8 mouse cellular contexts compared by ENCODE assay signal in the genomic region with DNA sequence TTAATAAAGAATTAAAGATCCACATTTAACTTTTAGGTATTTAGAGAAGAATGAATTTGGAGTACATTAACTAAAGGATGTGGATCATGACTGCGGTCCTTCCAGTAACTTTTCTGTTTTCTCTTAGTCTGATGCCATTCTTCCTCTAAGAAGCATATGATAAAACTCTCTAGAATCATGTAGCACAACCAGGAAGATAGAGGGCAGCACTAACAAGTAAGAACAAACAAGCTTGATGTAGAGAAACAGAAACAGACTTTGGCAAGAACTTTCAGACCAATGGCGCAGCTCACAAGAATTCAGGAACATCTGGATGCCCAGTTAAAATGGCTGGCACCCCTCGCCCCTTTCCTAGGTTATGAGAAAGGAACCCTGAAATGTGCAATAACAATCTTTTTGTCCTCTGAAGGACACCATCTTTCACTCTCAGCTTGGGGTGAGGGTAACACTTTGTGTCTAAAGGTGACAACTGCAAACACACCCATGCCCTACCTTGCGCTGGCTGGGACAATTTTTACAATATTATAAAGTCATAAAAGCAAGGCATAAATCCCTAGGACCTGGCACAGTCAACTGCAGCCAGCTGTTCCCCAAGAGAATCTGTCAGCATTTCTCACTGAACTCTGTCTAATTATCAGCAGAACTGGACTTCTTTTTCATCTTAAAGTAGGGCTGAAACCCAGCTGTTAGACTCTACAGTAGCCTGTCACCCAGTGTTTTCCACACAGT. TPM values are rescaled to one million over a fixed set of nuclear protein-coding genes. Genes with fewer than 3 reads are reported as not detected.
DNase-seq lines count a peak whose midpoint lies in the region; TF ChIP-seq lines count a peak whose summit lies in the region.

No protein-coding gene starts in this region.

- DNase-seq in embryo, embryonic 10.5 days (ENCODE audit: low spot score), result peak; percentile 42
- DNase-seq in embryo, embryonic 9.5 days (ENCODE audit: extremely low spot score), result no peak
- DNase-seq in layer of hippocampus, adult 11-12 months (ENCODE audit: low spot score), result peak; percentile 37
- no peak for DNase-seq in layer of hippocampus, postnatal 25 days (ENCODE audit: extremely low spot score in 1 of 2, low spot score in 1 of 2)
- peak; percentile 73 for DNase-seq in brain, embryonic 14.5 days (ENCODE audit: low read depth)
- peak; percentile 74 for DNase-seq in lung, postnatal 36 days
- DNase-seq in spleen, postnatal 10 days (ENCODE audit: low spot score in 2 of 2), result no peak
- DNase-seq in cerebellum, adult 8-10 months, result no peak

- TF ChIP-seq CTCF in brain, embryonic 14.5 days (IDR thresholded peaks at IDR 0.05; ENCODE audit: borderline replicate concordance, extremely low read depth, insufficient read depth, insufficient read length), result no peak

- no peak for TF ChIP-seq POLR2A in brain, embryonic 14.5 days (IDR thresholded peaks at IDR 0.05; ENCODE audit: borderline replicate concordance, extremely low read depth, insufficient read depth, insufficient read length, poor library complexity, severe bottlenecking)

RNA-seq across cellular contexts. Expression of a gene that starts 33.6 kb away (rescaled TPM):
- total RNA-seq in layer of hippocampus, postnatal 25 days (2021), result 10 to 100 TPM; 54.1 to 58.3 TPM
- polyA plus RNA-seq in brain, embryonic 14.5 days (2012; rRNA removed), result 23.9 and 30.8 TPM in 2 replicates

Comparison
In these comparisons a context has a peak if more than half of its experiments do, and no peak if none do; other contexts are left out.
1. DNase-seq: peak in embryo, embryonic 10.5 days (single experiment), layer of hippocampus, adult 11-12 months (single experiment), brain, embryonic 14.5 days (single experiment) and lung, postnatal 36 days (single experiment); none in embryo, embryonic 9.5 days (single experiment), layer of hippocampus, postnatal 25 days (0 of 2), spleen, postnatal 10 days (0 of 2) and cerebellum, adult 8-10 months (single experiment).